Mouse (Mus musculus) testis, adult 2 months (tissue): ENCODE measurements around the gene Slc51b. TPM values are rescaled to one million over a fixed set of nuclear protein-coding genes. Genes with fewer than 3 reads are reported as not detected.

Source experiments
- H3K27ac ChIP-seq: fragments of 200-500 bp; 2 replicates; pipeline ENCODE4 v1.5.1; 2012; ENCODE audit warnings: low read depth, low read length; ENCODE audit not compliant: control insufficient read depth, insufficient read depth
- H3K27me3 ChIP-seq: fragments of 200-500 bp; 2 replicates; pipeline ENCODE4 v1.6.1; 2012; ENCODE audit warnings: mild to moderate bottlenecking, low read length, moderate library complexity; ENCODE audit not compliant: control insufficient read depth, insufficient read depth
- H3K36me3 ChIP-seq: fragments of 200-500 bp; 2 replicates; pipeline ENCODE4 v1.6.1; 2012; ENCODE audit warnings: mild to moderate bottlenecking, low read length; ENCODE audit not compliant: control insufficient read depth, insufficient read depth
- H3K4me1 ChIP-seq: fragments of 200-500 bp; 2 replicates; pipeline ENCODE4 v1.6.1; 2012; ENCODE audit warnings: low read length; ENCODE audit not compliant: control insufficient read depth, insufficient read depth
- H3K4me3 ChIP-seq: fragments of 200-500 bp; 2 replicates; pipeline ENCODE4 v1.5.1; 2012; ENCODE audit warnings: low read depth, mild to moderate bottlenecking, low read length, moderate library complexity, mixed read lengths; ENCODE audit not compliant: control insufficient read depth
- CTCF ChIP-seq: fragments of 200-500 bp; IDR thresholded peaks from 2 replicates; pipeline ENCODE4 v1.5.1; 2012; ENCODE audit warnings: low read depth, mild to moderate bottlenecking, inconsistent platforms, low read length, moderate library complexity; ENCODE audit not compliant: control insufficient read depth, insufficient read depth, insufficient replicate concordance
- POLR2A ChIP-seq: fragments of 200-500 bp; IDR thresholded peaks from 2 replicates; pipeline ENCODE4 v1.6.1; 2012; ENCODE audit warnings: low read depth, mild to moderate bottlenecking, inconsistent platforms, low read length, moderate library complexity; ENCODE audit not compliant: control insufficient read depth
- polyA plus RNA-seq: library from polyadenylated mRNA; depleted of rRNA; stranded (reverse); fragments of >200 nt; gene quantifications from 2 replicates; pipeline ENCODE4 v1.2.3, GENCODE M21; 2012

The Slc51b gene
- polyA plus RNA-seq, 1 experiment = not detected

- TF ChIP-seq POLR2A = no peak
- no peak for TF ChIP-seq CTCF
- no peaks in the 10 kb centered on the region for H3K36me3 ChIP-seq
- H3K27ac ChIP-seq = no peak overlapping the region
- H3K4me3 ChIP-seq = no peak overlapping the region
- no peaks in the 10 kb centered on the region for H3K27me3 ChIP-seq
- H3K4me1 ChIP-seq = peaks cover 2% of the 10 kb centered on the region
Measured at GRCm38 (mm10) chr9:65430401-65430800, 7.6 kb upstream of the Slc51b start.

- H3K4me3 ChIP-seq = no peak overlapping the region
- no peak for TF ChIP-seq CTCF
- TF ChIP-seq POLR2A = no peak
- H3K27ac ChIP-seq = no peak overlapping the region
Measured at GRCm38 (mm10) chr9:65428003-65428402, 5.2 kb upstream of the Slc51b start.

GRCm38 (mm10) chr9:65427511-65427910, 4.8 kb upstream of the Slc51b start:
- Histone ChIP-seq H3K36me3 (no peaks in the 10 kb centered on the region), H3K4me3 (no peak overlapping the region), H3K27me3 (no peaks in the 10 kb centered on the region), H3K4me1 (no peaks in the 10 kb centered on the region), H3K27ac (no peak overlapping the region)
- TF ChIP-seq CTCF = no peak
- no peak for TF ChIP-seq POLR2A

More at GRCm38 (mm10) chr9:65428003-65428402, 5.2 kb upstream of the Slc51b start:
- Histone ChIP-seq H3K27me3 (no peaks in the 10 kb centered on the region), H3K36me3 (no peaks in the 10 kb centered on the region), H3K4me1 (no peaks in the 10 kb centered on the region)

- Histone ChIP-seq H3K4me3 (no peak overlapping the region), H3K36me3 (no peaks in the 10 kb centered on the region), H3K27me3 (no peaks in the 10 kb centered on the region), H3K27ac (no peak overlapping the region), H3K4me1 (no peaks in the 10 kb centered on the region)
- TF ChIP-seq CTCF (no peak), POLR2A (no peak)
Measured at GRCm38 (mm10) chr9:65424393-65424792, 1.6 kb upstream of the Slc51b start.

GRCm38 (mm10) chr9:65419633-65420032, 3.1 kb downstream of the Slc51b start:
- Histone ChIP-seq H3K27ac (no peak overlapping the region), H3K4me1 (no peaks in the 10 kb centered on the region), H3K36me3 (no peaks in the 10 kb centered on the region), H3K27me3 (no peaks in the 10 kb centered on the region), H3K4me3 (no peak overlapping the region)
- TF ChIP-seq CTCF (peak; percentile 23; the same call in 1 of the 2 replicates), POLR2A (no peak)

GRCm38 (mm10) chr9:65417738-65418137, 5.0 kb downstream of the Slc51b start:
- TF ChIP-seq CTCF (no peak), POLR2A (no peak)
- Histone ChIP-seq H3K4me1 (no peaks in the 10 kb centered on the region), H3K36me3 (no peaks in the 10 kb centered on the region), H3K27me3 (no peaks in the 10 kb centered on the region), H3K4me3 (no peak overlapping the region), H3K27ac (no peak overlapping the region)

- Histone ChIP-seq H3K4me3 (no peak overlapping the region), H3K27ac (no peak overlapping the region), H3K36me3 (no peaks in the 10 kb centered on the region), H3K4me1 (peaks cover 2% of the 10 kb centered on the region; the same call in 1 of the 2 replicates), H3K27me3 (no peaks in the 10 kb centered on the region)
- no peak for TF ChIP-seq POLR2A
- no peak for TF ChIP-seq CTCF
Measured at GRCm38 (mm10) chr9:65411326-65411725, 11.4 kb downstream of the Slc51b start.

- Histone ChIP-seq H3K27me3 (no peaks in the 10 kb centered on the region), H3K36me3 (no peaks in the 10 kb centered on the region), H3K27ac (no peak overlapping the region), H3K4me1 (peaks cover 2% of the 10 kb centered on the region; the same call in 1 of the 2 replicates), H3K4me3 (no peak overlapping the region)
- TF ChIP-seq CTCF = no peak
- TF ChIP-seq POLR2A = no peak
Measured at GRCm38 (mm10) chr9:65410378-65410777, 12.4 kb downstream of the Slc51b start.
